13 mouse cellular contexts compared by ENCODE assay signal in the genomic region with DNA sequence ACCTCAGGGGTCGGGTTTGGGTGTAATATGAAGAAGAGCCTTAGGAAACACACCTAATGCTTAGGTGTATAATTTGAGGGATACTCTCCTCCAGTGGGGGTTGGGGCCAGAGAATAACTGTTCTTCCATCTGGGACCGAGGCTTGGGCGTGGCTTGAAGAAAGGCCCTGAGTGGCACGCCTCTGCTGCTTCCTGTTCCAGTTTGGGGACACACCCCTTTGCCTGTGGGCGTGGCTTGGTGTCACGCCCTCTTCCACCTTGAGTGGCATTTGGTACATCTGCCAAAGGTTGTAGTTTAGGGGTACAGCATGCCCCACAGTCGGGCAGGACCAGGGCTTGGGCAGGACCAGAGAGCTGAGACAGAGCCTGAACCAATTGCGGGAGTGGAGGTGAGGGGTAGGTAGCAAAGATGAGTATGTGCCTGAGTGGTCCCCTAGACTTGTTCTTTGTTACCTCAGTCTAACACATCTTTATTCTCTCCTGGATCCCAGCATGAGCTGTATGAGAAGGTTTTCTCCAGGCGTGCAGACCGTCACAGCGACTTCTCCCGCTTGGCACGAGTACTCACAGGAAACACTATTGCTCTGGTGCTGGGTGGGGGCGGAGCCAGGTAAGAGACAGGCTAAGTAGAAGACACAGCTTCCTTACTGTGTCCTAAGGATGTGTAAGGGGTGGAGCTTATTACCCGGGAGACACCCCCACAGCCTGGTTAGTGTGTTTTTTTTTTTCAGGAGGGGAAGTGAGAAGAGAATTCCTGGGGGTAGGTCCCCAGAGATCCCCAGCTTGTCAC. TPM values are rescaled to one million over a fixed set of nuclear protein-coding genes. Genes with fewer than 3 reads are reported as not detected.
DNase-seq lines count a peak whose midpoint lies in the region; ATAC-seq and TF ChIP-seq lines count a peak whose summit lies in the region.
"Had no signal": no experiment of that assay in that cellular context is flagged by ENCODE, and none has a peak within 500 bp of the region (broad histone marks: within the 10 kb centered on the region; RNA-seq: fewer than 3 reads in every experiment).

No protein-coding gene starts in this region.

- no peak overlapping the region for H3K4me2 ChIP-seq in lung, embryonic 16.5 days (ENCODE audit: low read depth, low read length)
- H3K4me2 ChIP-seq: embryonic facial prominence, embryonic 15.5 days; neural tube, embryonic 12.5 days had no signal

- H3K4me1 ChIP-seq in lung, embryonic 16.5 days (replicated peaks; ENCODE audit: control insufficient read depth, insufficient read depth, low read length), result no peaks in the 10 kb centered on the region
- H3K4me1 ChIP-seq in lung, adult 2 months (ENCODE audit: control insufficient read depth, insufficient read depth, low read length), result no peaks in the 10 kb centered on the region
- H3K4me1 ChIP-seq: embryonic facial prominence, embryonic 15.5 days; limb, embryonic 10.5 days; neural tube, embryonic 12.5 days had no signal

- no peak overlapping the region for H3K9ac ChIP-seq in lung, embryonic 16.5 days (ENCODE audit: low read length)
- H3K9ac ChIP-seq: embryonic facial prominence, embryonic 15.5 days; neural tube, embryonic 12.5 days had no signal

- 60% methylated on average over 15 of the region's 15 CpGs for WGBS in lung, embryonic 16.5 days
- 58% methylated on average over 15 of the region's 15 CpGs for WGBS in lung, adult 2 months
- 59% methylated on average over 15 of the region's 15 CpGs for WGBS in large intestine, adult 2 months

- no peak for DNase-seq in lung, adult 2 months
- peak; percentile 54 for DNase-seq in MEL-GATA-1-ER (ENCODE audit: extremely low read depth, low read depth)
- peak; percentile 16 for DNase-seq in large intestine, adult 2 months (ENCODE audit: low read depth, low spot score)
- peak; percentile 71 to 78 for DNase-seq in spleen, postnatal 4 days (ENCODE audit: low spot score in 2 of 2)
- DNase-seq in cerebellum, adult 11-12 months, result no peak
- no peak for DNase-seq in right cerebral cortex, postnatal 4 days
- no peak for DNase-seq in adrenal gland, adult 18-20 months (ENCODE audit: low spot score in 2 of 2)
- DNase-seq: adrenal gland, postnatal 10 days; gastrocnemius, postnatal 14 days had no signal

- H3K4me3 ChIP-seq in lung, embryonic 16.5 days (ENCODE audit: low read length), result no peak overlapping the region
- no peak overlapping the region for H3K4me3 ChIP-seq in lung, adult 2 months (replicated peaks; ENCODE audit: extremely low read depth, low read depth, low read length)
- H3K4me3 ChIP-seq: embryonic facial prominence, embryonic 15.5 days; limb, embryonic 10.5 days; neural tube, embryonic 12.5 days had no signal

- H3K9me3 ChIP-seq in lung, embryonic 16.5 days (ENCODE audit: control insufficient read depth, low read length), result no peaks in the 10 kb centered on the region
- H3K9me3 ChIP-seq: embryonic facial prominence, embryonic 15.5 days; limb, embryonic 10.5 days; neural tube, embryonic 12.5 days had no signal

- peaks cover 31% of the 10 kb centered on the region for H3K36me3 ChIP-seq in lung, embryonic 16.5 days (ENCODE audit: control insufficient read depth, insufficient read depth, low read length)

- TF ChIP-seq POLR2A in lung, adult 2 months (IDR thresholded peaks at IDR 0.05; ENCODE audit: borderline replicate concordance, extremely low read depth, low read depth, low read length), result no peak

- peak; percentile 45; the same call in 1 of the 2 replicates for ATAC-seq in lung, embryonic 16.5 days (ENCODE audit: low read depth)

- TF ChIP-seq CTCF in lung, adult 2 months (IDR thresholded peaks at IDR 0.05; ENCODE audit: insufficient read depth, low read length), result no peak

- H3K27me3 ChIP-seq in lung, embryonic 16.5 days (ENCODE audit: control insufficient read depth, insufficient read depth, low read depth, low read length), result no peaks in the 10 kb centered on the region
- H3K27me3 ChIP-seq: embryonic facial prominence, embryonic 15.5 days; neural tube, embryonic 12.5 days had no signal

- no peak overlapping the region for H3K27ac ChIP-seq in lung, embryonic 16.5 days (ENCODE audit: low read length)
- H3K27ac ChIP-seq: embryonic facial prominence, embryonic 15.5 days; limb, embryonic 10.5 days; neural tube, embryonic 12.5 days had no signal

RNA-seq across cellular contexts. Expression of a gene that starts 21.1 kb away (rescaled TPM):
- polyA plus RNA-seq in lung, embryonic 16.5 days (2015; fragmentation: Nextera tagmentation; extraction: Ambion mirVana), result 27.3 and 30.9 TPM in 2 replicates
- polyA plus RNA-seq in lung, adult 2 months (2012; rRNA removed), result 75.7 and 88.1 TPM in 2 replicates
- 49.5 and 92.0 TPM in 2 replicates for polyA plus RNA-seq in large intestine, adult 2 months (2012; rRNA removed)
- total RNA-seq in adrenal gland, adult 18-20 months (2021), result 10 to 100 TPM; 37.4 to 40.7 TPM

RNA-seq across cellular contexts. Expression of a gene that starts 31.5 kb away (rescaled TPM):
- polyA plus RNA-seq in lung, embryonic 16.5 days (2015; fragmentation: Nextera tagmentation; extraction: Ambion mirVana), result 1.1 and 2.2 TPM in 2 replicates
- 0.88 TPM in 1 of 2 replicates, not detected in the other for polyA plus RNA-seq in lung, adult 2 months (2012; rRNA removed)
- 0.34 and 4.0 TPM in 2 replicates for polyA plus RNA-seq in large intestine, adult 2 months (2012; rRNA removed)
- total RNA-seq in adrenal gland, adult 18-20 months (2021), result under 1 TPM in 1 of 2 experiments, not detected in 1; 0.38 TPM
- total RNA-seq: gastrocnemius, postnatal 14 days had no signal

RNA-seq across cellular contexts. Expression of a gene that starts 36.0 kb away (rescaled TPM):
- 48.0 and 53.0 TPM in 2 replicates for polyA plus RNA-seq in lung, embryonic 16.5 days (2015; fragmentation: Nextera tagmentation; extraction: Ambion mirVana)
- 286 and 410 TPM in 2 replicates for polyA plus RNA-seq in lung, adult 2 months (2012; rRNA removed)
- 77.4 and 87.1 TPM in 2 replicates for polyA plus RNA-seq in large intestine, adult 2 months (2012; rRNA removed)
- total RNA-seq in adrenal gland, adult 18-20 months (2021), result 10 to 100 TPM; 40.9 to 42.8 TPM

RNA-seq across cellular contexts. Expression of a gene that starts 43.3 kb away (rescaled TPM):
- 39.1 and 41.8 TPM in 2 replicates for polyA plus RNA-seq in lung, embryonic 16.5 days (2015; fragmentation: Nextera tagmentation; extraction: Ambion mirVana)
- 78.5 TPM in 2 replicates for polyA plus RNA-seq in lung, adult 2 months (2012; rRNA removed)
- 20.1 and 22.0 TPM in 2 replicates for polyA plus RNA-seq in large intestine, adult 2 months (2012; rRNA removed)
- total RNA-seq in adrenal gland, adult 18-20 months (2021), result 10 to 100 TPM; 17.5 to 20.5 TPM

RNA-seq across cellular contexts. Expression of a gene that starts 50.8 kb away (rescaled TPM):
- 6.9 and 7.7 TPM in 2 replicates for polyA plus RNA-seq in lung, embryonic 16.5 days (2015; fragmentation: Nextera tagmentation; extraction: Ambion mirVana)
- polyA plus RNA-seq in lung, adult 2 months (2012; rRNA removed), result 16.9 and 33.1 TPM in 2 replicates
- polyA plus RNA-seq in large intestine, adult 2 months (2012; rRNA removed), result 96.3 and 102 TPM in 2 replicates
- total RNA-seq in adrenal gland, adult 18-20 months (2021), result 1 to 10 TPM; 4.1 to 8.0 TPM

Comparison
In these comparisons a context has a peak if more than half of its experiments do, and no peak if none do; other contexts are left out.
1. DNase-seq: peak in MEL-GATA-1-ER (single experiment), large intestine, adult 2 months (single experiment) and spleen, postnatal 4 days (2 of 2); none in lung, adult 2 months (single experiment), cerebellum, adult 11-12 months (single experiment), right cerebral cortex, postnatal 4 days (single experiment) and adrenal gland, adult 18-20 months (0 of 2).